Mouse (Mus musculus): Measurements from ENCODE around the gene Lmntd1. TPM values are rescaled to one million over a fixed set of nuclear protein-coding genes. Genes with fewer than 3 reads are reported as not detected.

Gene Lmntd1
- polyA plus RNA-seq, 1 experiment: 0.04 TPM

DNA sequence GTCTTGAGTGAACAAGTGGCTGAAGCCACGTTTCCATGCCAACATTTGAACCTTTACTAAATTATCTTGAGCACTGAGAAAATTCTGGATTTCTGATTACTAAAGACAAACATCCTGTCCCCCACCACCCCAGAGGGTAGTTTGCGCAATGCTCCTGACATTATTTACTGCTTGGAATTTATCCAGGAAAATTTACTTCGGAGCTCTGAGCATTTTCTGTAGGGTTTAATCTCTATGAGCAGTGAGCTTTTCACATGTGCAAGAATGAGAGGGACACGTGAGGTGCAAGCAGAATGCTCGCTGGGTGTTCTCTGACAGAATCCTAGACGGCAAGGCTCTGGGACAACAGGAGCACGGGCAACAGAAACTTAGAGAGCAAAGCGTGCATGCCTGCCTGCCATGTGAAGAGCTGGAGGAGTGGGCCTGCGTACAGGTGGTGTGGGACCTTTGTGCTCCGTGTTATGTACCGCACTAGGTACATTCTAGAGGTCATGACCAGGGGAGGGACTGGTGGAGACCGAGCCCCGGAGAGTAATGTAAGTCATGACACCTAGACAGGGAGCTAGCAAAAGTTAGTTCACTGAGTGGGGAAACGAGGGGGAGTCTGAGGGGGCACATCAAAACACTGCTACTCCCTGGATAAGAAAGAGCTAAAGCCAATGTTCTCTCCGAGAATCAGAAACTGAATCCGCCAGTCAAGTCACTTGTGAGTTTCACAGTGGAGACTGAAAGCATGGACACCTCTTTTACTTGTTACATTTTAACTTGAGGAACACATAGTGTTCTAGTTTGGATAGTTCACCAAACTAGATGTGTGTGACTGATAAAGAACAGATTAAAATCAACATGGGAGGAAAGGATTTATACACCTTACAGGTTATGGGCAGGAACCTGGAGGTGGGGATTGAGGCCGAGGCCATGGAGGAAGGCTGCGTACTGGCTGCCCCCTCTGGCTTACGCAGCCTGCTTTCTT is 114.3 kb downstream of the Lmntd1 start:
- H3K4me1 ChIP-seq (ENCODE audit: control insufficient read depth, insufficient read depth, insufficient read length): no peaks in the 10 kb centered on the region
- H3K36me3 ChIP-seq (ENCODE audit: control insufficient read depth, insufficient read depth, low read length): no peaks in the 10 kb centered on the region
- 85% methylated on average over 19 of the region's 19 CpGs for WGBS
- no peak overlapping the region for H3K4me3 ChIP-seq (ENCODE audit: extremely low read depth, insufficient read depth, insufficient read length)
- no peak overlapping the region for H3K27ac ChIP-seq (ENCODE audit: insufficient read depth, low read length)
- no peak for DNase-seq (ENCODE audit: low read depth in 1 of 2, low spot score in 2 of 2)
- H3K27me3 ChIP-seq (ENCODE audit: control insufficient read depth, insufficient read depth, low read length): no peaks in the 10 kb centered on the region
- TF ChIP-seq CTCF (IDR thresholded peaks at IDR 0.05; ENCODE audit: extremely low read depth, insufficient read depth, insufficient read length, insufficient replicate concordance) (no peak), POLR2A (IDR thresholded peaks at IDR 0.05; ENCODE audit: low read depth, low read length) (no peak)

- DNase-seq (ENCODE audit: low read depth in 1 of 2, low spot score in 2 of 2): no peak
- no peaks in the 10 kb centered on the region for H3K36me3 ChIP-seq (ENCODE audit: control insufficient read depth, insufficient read depth, low read length)
- no peaks in the 10 kb centered on the region for H3K27me3 ChIP-seq (ENCODE audit: control insufficient read depth, insufficient read depth, low read length)
- no peak overlapping the region for H3K27ac ChIP-seq (ENCODE audit: insufficient read depth, low read length)
- whole genome bisulfite sequencing: 90% methylated on average over 7 of the region's 7 CpGs
- no peak for TF ChIP-seq CTCF (IDR thresholded peaks at IDR 0.05; ENCODE audit: extremely low read depth, insufficient read depth, insufficient read length, insufficient replicate concordance)
- TF ChIP-seq POLR2A (IDR thresholded peaks at IDR 0.05; ENCODE audit: low read depth, low read length): no peak
- no peak overlapping the region for H3K4me3 ChIP-seq (ENCODE audit: extremely low read depth, insufficient read depth, insufficient read length)
- no peaks in the 10 kb centered on the region for H3K4me1 ChIP-seq (ENCODE audit: control insufficient read depth, insufficient read depth, insufficient read length)
Measured at GRCm38 (mm10) chr6:145495731-145496130, 118.4 kb downstream of the Lmntd1 start.

- WGBS: 79% methylated on average over 2 of the region's 2 CpGs
- Histone ChIP-seq H3K4me3 (ENCODE audit: extremely low read depth, insufficient read depth, insufficient read length) (no peak overlapping the region), H3K36me3 (ENCODE audit: control insufficient read depth, insufficient read depth, low read length) (no peaks in the 10 kb centered on the region), H3K27me3 (ENCODE audit: control insufficient read depth, insufficient read depth, low read length) (no peaks in the 10 kb centered on the region), H3K27ac (ENCODE audit: insufficient read depth, low read length) (no peak overlapping the region), H3K4me1 (ENCODE audit: control insufficient read depth, insufficient read depth, insufficient read length) (no peaks in the 10 kb centered on the region)
- DNase-seq (ENCODE audit: low read depth in 1 of 2, low spot score in 2 of 2): no peak
- TF ChIP-seq CTCF (IDR thresholded peaks at IDR 0.05; ENCODE audit: extremely low read depth, insufficient read depth, insufficient read length, insufficient replicate concordance) (no peak), POLR2A (IDR thresholded peaks at IDR 0.05; ENCODE audit: low read depth, low read length) (no peak)
Measured at GRCm38 (mm10) chr6:145488251-145488650, 125.9 kb downstream of the Lmntd1 start.

GRCm38 (mm10) chr6:145485986-145486605 is 128.0 kb downstream of the Lmntd1 start:
- WGBS: 48% methylated on average over 12 of the region's 12 CpGs
- no peak for TF ChIP-seq POLR2A (IDR thresholded peaks at IDR 0.05; ENCODE audit: low read depth, low read length)
- no peak for TF ChIP-seq CTCF (IDR thresholded peaks at IDR 0.05; ENCODE audit: extremely low read depth, insufficient read depth, insufficient read length, insufficient replicate concordance)
- H3K4me1 ChIP-seq (ENCODE audit: control insufficient read depth, insufficient read depth, insufficient read length): no peaks in the 10 kb centered on the region
- H3K36me3 ChIP-seq (ENCODE audit: control insufficient read depth, insufficient read depth, low read length): no peaks in the 10 kb centered on the region
- no peak overlapping the region for H3K27ac ChIP-seq (ENCODE audit: insufficient read depth, low read length)
- H3K27me3 ChIP-seq (ENCODE audit: control insufficient read depth, insufficient read depth, low read length): no peaks in the 10 kb centered on the region
- no peak overlapping the region for H3K4me3 ChIP-seq (ENCODE audit: extremely low read depth, insufficient read depth, insufficient read length)
- DNase-seq (ENCODE audit: low read depth in 1 of 2, low spot score in 2 of 2): no peak

DNA sequence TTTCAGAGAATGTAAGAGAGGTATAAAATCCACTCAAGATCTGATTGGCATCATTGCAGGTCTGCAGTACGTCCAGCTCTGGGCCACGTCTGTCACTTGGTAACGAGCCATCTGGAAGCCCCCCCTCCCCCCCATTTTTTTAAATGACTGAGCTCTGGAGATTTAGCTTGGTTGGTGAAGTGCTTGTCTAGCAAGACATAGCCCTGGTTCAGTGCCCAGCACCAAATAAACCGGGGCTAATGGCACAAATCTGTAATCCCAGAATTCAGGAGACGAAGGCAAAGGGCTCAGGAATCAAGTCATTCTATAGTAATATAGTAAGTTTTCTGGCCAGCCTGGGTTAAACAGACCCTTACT is 130.8 kb downstream of the Lmntd1 start:
- Histone ChIP-seq H3K4me1 (ENCODE audit: control insufficient read depth, insufficient read depth, insufficient read length) (no peaks in the 10 kb centered on the region), H3K36me3 (ENCODE audit: control insufficient read depth, insufficient read depth, low read length) (no peaks in the 10 kb centered on the region), H3K4me3 (ENCODE audit: extremely low read depth, insufficient read depth, insufficient read length) (no peak overlapping the region), H3K27ac (ENCODE audit: insufficient read depth, low read length) (no peak overlapping the region), H3K27me3 (ENCODE audit: control insufficient read depth, insufficient read depth, low read length) (no peaks in the 10 kb centered on the region)
- WGBS: 88% methylated on average over 5 of the region's 5 CpGs
- TF ChIP-seq CTCF (IDR thresholded peaks at IDR 0.05; ENCODE audit: extremely low read depth, insufficient read depth, insufficient read length, insufficient replicate concordance): no peak
- no peak for TF ChIP-seq POLR2A (IDR thresholded peaks at IDR 0.05; ENCODE audit: low read depth, low read length)
- DNase-seq (ENCODE audit: low read depth in 1 of 2, low spot score in 2 of 2): no peak

GRCm38 (mm10) chr6:145482656-145483317 is 131.3 kb downstream of the Lmntd1 start:
- Histone ChIP-seq H3K27me3 (ENCODE audit: control insufficient read depth, insufficient read depth, low read length) (no peaks in the 10 kb centered on the region), H3K27ac (ENCODE audit: insufficient read depth, low read length) (no peak overlapping the region), H3K4me3 (ENCODE audit: extremely low read depth, insufficient read depth, insufficient read length) (no peak overlapping the region), H3K36me3 (ENCODE audit: control insufficient read depth, insufficient read depth, low read length) (no peaks in the 10 kb centered on the region), H3K4me1 (ENCODE audit: control insufficient read depth, insufficient read depth, insufficient read length) (no peaks in the 10 kb centered on the region)
- DNase-seq (ENCODE audit: low read depth in 1 of 2, low spot score in 2 of 2): no peak
- TF ChIP-seq CTCF (IDR thresholded peaks at IDR 0.05; ENCODE audit: extremely low read depth, insufficient read depth, insufficient read length, insufficient replicate concordance): no peak
- TF ChIP-seq POLR2A (IDR thresholded peaks at IDR 0.05; ENCODE audit: low read depth, low read length): no peak
- 88% methylated on average over 17 of the region's 17 CpGs for WGBS
